Mouse (Mus musculus) stomach, embryonic 16.5 days (tissue): ENCODE measurements around the gene Tbc1d22a. TPM values are rescaled to one million over a fixed set of nuclear protein-coding genes. Genes with fewer than 3 reads are reported as not detected.
A peak's percentile ranks its signal among the peaks of the same experiment; 100 is the strongest.

Experiments used
- ATAC-seq: fragments of 200-750 bp; cut with Nextera tagmentation; 2 replicates; pipeline ENCODE4 v1.8.0; 2017; ENCODE audit warnings: moderate number of reproducible peaks, moderate TSS enrichment; ENCODE audit not compliant: insufficient read depth, low FRiP score
- H3K27ac ChIP-seq: fragments of 300-500 bp; sonication (generic); 2 replicates; pipeline ENCODE4 v1.5.1; 2014; ENCODE audit warnings: low read length
- H3K27me3 ChIP-seq: fragments of 300-500 bp; sonication (generic); 2 replicates; pipeline ENCODE4 v1.6.1; 2014; ENCODE audit warnings: low read length, control low read depth, mixed read lengths; ENCODE audit not compliant: control insufficient read depth, insufficient read depth
- H3K36me3 ChIP-seq: fragments of 300-500 bp; sonication (generic); 2 replicates; pipeline ENCODE4 v1.6.1; 2014; ENCODE audit warnings: low read length; ENCODE audit not compliant: control insufficient read depth, insufficient read depth
- H3K4me1 ChIP-seq: fragments of 300-500 bp; sonication (generic); 2 replicates; pipeline ENCODE4 v1.6.1; 2014; ENCODE audit warnings: low read length, control low read depth, mixed read lengths; ENCODE audit not compliant: control insufficient read depth, insufficient read depth
- H3K4me2 ChIP-seq: fragments of 300-500 bp; sonication (generic); 2 replicates; pipeline ENCODE4 v1.6.1; 2014; ENCODE audit warnings: low read depth, low read length, mixed read lengths
- H3K4me3 ChIP-seq: fragments of 300-500 bp; sonication (generic); replicated peaks from 2 replicates; pipeline ENCODE4 v1.5.1; 2014; ENCODE audit warnings: mild to moderate bottlenecking, low read length
- H3K9ac ChIP-seq: fragments of 300-500 bp; sonication (generic); 2 replicates; pipeline ENCODE4 v1.6.1; 2014; ENCODE audit warnings: low read length
- H3K9me3 ChIP-seq: fragments of 300-500 bp; sonication (generic); replicated peaks from 2 replicates; pipeline ENCODE4 v1.6.1; 2016; ENCODE audit warnings: low read length, control low read depth; ENCODE audit not compliant: control insufficient read depth
- WGBS: fragments of 180-500 bp; shearing (Covaris S2); extraction: QIAGEN DNeasy Blood & Tissue Kit; methylation state at CpG from one replicate; pipeline ENCODE4 v1.1.7; 2014; 5-methylcytosine and 5-hydroxymethylcytosine counted together
- polyA plus RNA-seq: library from polyadenylated mRNA; unstranded; fragments of >200 nt; fragmentation: Nextera tagmentation; extraction: Ambion mirVana; gene quantifications from 2 replicates; pipeline ENCODE4 v1.2.1, GENCODE M21; 2015

Tbc1d22a gene
- polyA plus RNA-seq, 1 experiment from 2014 or later = 12.0 TPM

GRCm38 (mm10) chr15:86224972-86225551 is 10.8 kb downstream of the Tbc1d22a start:
- no peak overlapping the region for H3K4me2 ChIP-seq
- 80% methylated on average over 7 of the region's 7 CpGs for WGBS
- no peak overlapping the region for H3K9ac ChIP-seq
- no peaks in the 10 kb centered on the region for H3K27me3 ChIP-seq
- H3K4me1 ChIP-seq = no peaks in the 10 kb centered on the region
- peak; percentile 25; the same call in 1 of the 2 replicates for ATAC-seq
- no peaks in the 10 kb centered on the region for H3K9me3 ChIP-seq
- H3K4me3 ChIP-seq = no peak overlapping the region
- no peak overlapping the region for H3K27ac ChIP-seq
- H3K36me3 ChIP-seq = no peaks in the 10 kb centered on the region

- WGBS = 85% methylated on average over 5 of the region's 5 CpGs
- no peak for ATAC-seq
- no peak overlapping the region for H3K4me3 ChIP-seq
- H3K4me2 ChIP-seq = no peak overlapping the region
- H3K9ac ChIP-seq = no peak overlapping the region
- no peaks in the 10 kb centered on the region for H3K36me3 ChIP-seq
- H3K27ac ChIP-seq = no peak overlapping the region
- H3K9me3 ChIP-seq = no peaks in the 10 kb centered on the region
- H3K27me3 ChIP-seq = no peaks in the 10 kb centered on the region
- no peaks in the 10 kb centered on the region for H3K4me1 ChIP-seq
Observed at GRCm38 (mm10) chr15:86226221-86226620, 12.0 kb downstream of the Tbc1d22a start.

GRCm38 (mm10) chr15:86226968-86227367 is 12.7 kb downstream of the Tbc1d22a start:
- Histone ChIP-seq H3K27ac (no peak overlapping the region), H3K27me3 (no peaks in the 10 kb centered on the region), H3K36me3 (no peaks in the 10 kb centered on the region), H3K4me3 (no peak overlapping the region), H3K4me1 (no peaks in the 10 kb centered on the region), H3K4me2 (no peak overlapping the region), H3K9ac (no peak overlapping the region), H3K9me3 (no peaks in the 10 kb centered on the region)
- WGBS = 82% methylated on average over 2 of the region's 2 CpGs
- ATAC-seq = no peak

GRCm38 (mm10) chr15:86228186-86228585 is 13.9 kb downstream of the Tbc1d22a start:
- Histone ChIP-seq H3K9ac (no peak overlapping the region), H3K4me2 (no peak overlapping the region), H3K27me3 (no peaks in the 10 kb centered on the region), H3K4me3 (no peak overlapping the region), H3K9me3 (no peaks in the 10 kb centered on the region), H3K27ac (no peak overlapping the region), H3K36me3 (no peaks in the 10 kb centered on the region), H3K4me1 (no peaks in the 10 kb centered on the region)
- no peak; the same call in 1 of the 2 replicates for ATAC-seq
- WGBS = 41% methylated on average over 3 of the region's 3 CpGs

- Histone ChIP-seq H3K27ac (no peak overlapping the region), H3K4me1 (no peaks in the 10 kb centered on the region), H3K36me3 (no peaks in the 10 kb centered on the region), H3K4me3 (no peak overlapping the region), H3K9me3 (no peaks in the 10 kb centered on the region), H3K9ac (no peak overlapping the region), H3K27me3 (no peaks in the 10 kb centered on the region), H3K4me2 (no peak overlapping the region)
- no peak for ATAC-seq
- WGBS = 83% methylated on average over 8 of the region's 8 CpGs
Observed at GRCm38 (mm10) chr15:86229088-86229487, 14.8 kb downstream of the Tbc1d22a start.

- ATAC-seq = no peak
- no peak overlapping the region for H3K4me2 ChIP-seq
- 66% methylated on average over 11 of the region's 11 CpGs for WGBS
- no peak overlapping the region for H3K4me3 ChIP-seq
- H3K27ac ChIP-seq = no peak overlapping the region
- no peaks in the 10 kb centered on the region for H3K36me3 ChIP-seq
- H3K27me3 ChIP-seq = no peaks in the 10 kb centered on the region
- no peaks in the 10 kb centered on the region for H3K4me1 ChIP-seq
- H3K9ac ChIP-seq = no peak overlapping the region
- no peaks in the 10 kb centered on the region for H3K9me3 ChIP-seq
Observed at GRCm38 (mm10) chr15:86229623-86230022, 15.4 kb downstream of the Tbc1d22a start.

- no peaks in the 10 kb centered on the region for H3K36me3 ChIP-seq
- no peaks in the 10 kb centered on the region for H3K4me1 ChIP-seq
- 94% methylated on average over 1 of the region's 1 CpGs for WGBS
Observed at GRCm38 (mm10) chr15:86231170-86231569, 16.9 kb downstream of the Tbc1d22a start.

GRCm38 (mm10) chr15:86231831-86232512 is 17.7 kb downstream of the Tbc1d22a start:
- no peak overlapping the region for H3K4me2 ChIP-seq
- no peak overlapping the region for H3K9ac ChIP-seq
- 55% methylated on average over 7 of the region's 7 CpGs for WGBS
- no peaks in the 10 kb centered on the region for H3K4me1 ChIP-seq
- no peak for ATAC-seq
- H3K36me3 ChIP-seq = no peaks in the 10 kb centered on the region
- no peak overlapping the region for H3K4me3 ChIP-seq
- no peaks in the 10 kb centered on the region for H3K9me3 ChIP-seq
- H3K27me3 ChIP-seq = no peaks in the 10 kb centered on the region
- H3K27ac ChIP-seq = no peak overlapping the region

More at GRCm38 (mm10) chr15:86231170-86231569, 16.9 kb downstream of the Tbc1d22a start:
- no peak overlapping the region for H3K4me3 ChIP-seq
- H3K9ac ChIP-seq = no peak overlapping the region
- H3K9me3 ChIP-seq = no peaks in the 10 kb centered on the region
- ATAC-seq = no peak
- no peak overlapping the region for H3K27ac ChIP-seq
- H3K27me3 ChIP-seq = no peaks in the 10 kb centered on the region
- no peak overlapping the region for H3K4me2 ChIP-seq

- H3K9me3 ChIP-seq = no peaks in the 10 kb centered on the region
- no peaks in the 10 kb centered on the region for H3K4me1 ChIP-seq
- whole genome bisulfite sequencing = 87% methylated on average over 5 of the region's 5 CpGs
- no peaks in the 10 kb centered on the region for H3K27me3 ChIP-seq
- no peak for ATAC-seq
- no peak overlapping the region for H3K4me3 ChIP-seq
- no peaks in the 10 kb centered on the region for H3K36me3 ChIP-seq
- no peak overlapping the region for H3K27ac ChIP-seq
- no peak overlapping the region for H3K9ac ChIP-seq
- H3K4me2 ChIP-seq = no peak overlapping the region
Observed at GRCm38 (mm10) chr15:86234001-86234400, 19.7 kb downstream of the Tbc1d22a start.
